8 mouse cellular contexts compared by ENCODE assay signal in genomic region chr2:119674525-119675214, GRCm38 (mm10). TPM values are rescaled to one million over a fixed set of nuclear protein-coding genes. Genes with fewer than 3 reads are reported as not detected.
DNase-seq lines count a peak whose midpoint lies in the region; ATAC-seq lines count a peak whose summit lies in the region.

Gene Rtf1, plus strand, starts transcription at chr2:119675068.

- intact Hi-C loops in gastrocnemius, postnatal 14 days (cut with DNase I; ENCODE audit: low total_unique reads), result no loop called here
- intact Hi-C loops in left cerebral cortex, postnatal 14 days (cut with DNase I), result no loop called here

- no peaks in the 10 kb centered on the region for H3K9me3 ChIP-seq in intestine, embryonic 14.5 days (ENCODE audit: control insufficient read depth, low read length)

- 0 out of 2 replicates have a peak, but pooled peaks cover 3% of the 10 kb centered on the region for H3K36me3 ChIP-seq in intestine, embryonic 14.5 days (ENCODE audit: control insufficient read depth, insufficient read depth, low read length)

- peak within 1 kb of the TSS; percentile 55 for H3K4me2 ChIP-seq in intestine, embryonic 14.5 days (ENCODE audit: low read length)

- no peaks in the 10 kb centered on the region for H3K27me3 ChIP-seq in intestine, embryonic 14.5 days (replicated peaks; ENCODE audit: control insufficient read depth, insufficient read depth, low read length)

- peaks cover 12% of the 10 kb centered on the region; the same call in 1 of the 2 replicates for H3K4me1 ChIP-seq in intestine, embryonic 14.5 days (replicated peaks; ENCODE audit: control insufficient read depth, insufficient read depth, low read length)

- peak; percentile 94 for ATAC-seq in intestine, embryonic 14.5 days (replicated peaks; ENCODE audit: low FRiP score, low TSS enrichment, low read depth)

- WGBS in intestine, embryonic 14.5 days, result under 1% methylated on average over 49 of the region's 58 CpGs

- peak within 1 kb of the TSS; percentile 100 for H3K4me3 ChIP-seq in intestine, embryonic 14.5 days (ENCODE audit: low read depth, low read length)

- peak within 1 kb of the TSS; percentile 94 for H3K9ac ChIP-seq in intestine, embryonic 14.5 days (ENCODE audit: low read length)

- peak; percentile 89 for DNase-seq in adipocyte (ENCODE audit: low spot score)
- peak; percentile 86 for DNase-seq in embryo, embryonic 10 days (ENCODE audit: low spot score)
- peak; percentile 97 for DNase-seq in gastrocnemius, postnatal 14 days
- peak; percentile 99 for DNase-seq in intestine, embryonic 14.5 days (ENCODE audit: low spot score)
- DNase-seq in left cerebral cortex, postnatal 14 days (ENCODE audit: low spot score in 2 of 2), result peak; percentile 92 to 96
- peak; percentile 93 for DNase-seq in mesoderm, embryonic 11.5 days (ENCODE audit: low read depth, low spot score)
- peak; percentile 83 to 86 for DNase-seq in right cerebral cortex, postnatal 36 days (ENCODE audit: low spot score in 2 of 2)
- DNase-seq in yolk sac, embryonic 10.5 days (ENCODE audit: low spot score), result peak; percentile 92

- H3K27ac ChIP-seq in intestine, embryonic 14.5 days (ENCODE audit: low read depth), result peak within 1 kb of the TSS; percentile 83

RNA-seq across cellular contexts. Expression of gene Rtf1, which starts in this region (rescaled TPM):
- total RNA-seq in gastrocnemius, postnatal 14 days (2021), result 10 to 100 TPM; 22.3 to 23.0 TPM
- 29.4 and 32.0 TPM in 2 replicates for polyA plus RNA-seq in intestine, embryonic 14.5 days (2014; fragmentation: Nextera tagmentation; extraction: Ambion mirVana)
- total RNA-seq in left cerebral cortex, postnatal 14 days (2021), result 10 to 100 TPM; 59.6 to 61.6 TPM

Comparison
In these comparisons a context has a peak if more than half of its experiments do, and no peak if none do; other contexts are left out.
1. Peak in every context shown above with its lines: DNase-seq, ATAC-seq, H3K4me3 ChIP-seq and H3K27ac ChIP-seq.